Mouse (Mus musculus) frontal cortex, postnatal 14 days (tissue): ENCODE results near the gene Tmem60.

Experiments
- DNase-seq, 2 experiments: peaks; one replicate each; pipeline ENCODE4 v3.0.0; 2022; ENCODE audit warnings: low spot score in 2 of 2

Tmem60 gene

DNA sequence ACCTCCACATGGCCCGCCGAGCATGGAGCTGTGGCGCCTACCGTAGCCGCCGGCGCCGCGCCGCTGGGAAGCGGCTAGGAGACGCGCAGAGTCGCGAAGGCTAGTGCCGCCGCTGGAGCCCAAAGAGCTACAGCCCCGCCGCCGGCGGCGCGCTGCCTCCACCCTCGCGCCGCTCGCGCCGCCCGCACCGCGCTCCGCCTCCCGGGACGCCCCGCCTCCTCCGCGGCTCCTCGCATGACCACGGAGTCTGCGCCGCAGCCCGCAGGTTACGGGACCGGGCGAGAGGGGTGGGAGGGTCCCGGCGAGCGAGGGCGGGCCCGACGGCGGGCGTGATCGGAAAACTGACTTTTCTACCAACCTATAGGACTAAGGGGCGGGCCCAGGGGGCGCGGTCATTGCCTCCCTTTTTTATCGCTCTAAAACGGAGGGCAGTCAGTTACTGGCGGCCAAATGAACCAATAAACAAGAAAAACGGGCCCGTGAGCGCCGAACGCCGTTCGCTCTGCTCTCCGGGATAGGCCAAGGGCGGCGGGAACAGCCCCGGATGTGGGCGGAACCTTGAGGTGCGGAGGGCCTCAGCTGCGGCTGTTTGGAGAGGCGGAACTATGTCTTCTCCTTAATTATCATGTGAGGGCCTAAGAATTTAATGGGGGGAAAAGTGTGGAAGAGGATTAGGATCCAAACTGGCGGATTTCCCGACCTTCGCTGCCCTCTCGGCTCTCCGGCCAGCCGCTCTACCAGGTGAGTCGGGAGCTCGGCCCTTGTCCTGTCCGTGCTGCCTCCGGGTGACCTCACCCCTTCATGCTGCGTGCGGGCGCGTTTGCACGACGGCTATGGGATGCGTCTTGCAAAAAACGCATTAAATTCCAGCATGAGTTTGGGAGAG, at the start of gene Tmem60, which contains the start of gene Phtf2:
Tmem60 (plus strand) TSS at position 277 of the 886 bp plus-strand sequence.
Phtf2 (minus strand) TSS at position 210 of the 886 bp plus-strand sequence.
- DNase-seq, result peak; percentile 97 to 98

DNA sequence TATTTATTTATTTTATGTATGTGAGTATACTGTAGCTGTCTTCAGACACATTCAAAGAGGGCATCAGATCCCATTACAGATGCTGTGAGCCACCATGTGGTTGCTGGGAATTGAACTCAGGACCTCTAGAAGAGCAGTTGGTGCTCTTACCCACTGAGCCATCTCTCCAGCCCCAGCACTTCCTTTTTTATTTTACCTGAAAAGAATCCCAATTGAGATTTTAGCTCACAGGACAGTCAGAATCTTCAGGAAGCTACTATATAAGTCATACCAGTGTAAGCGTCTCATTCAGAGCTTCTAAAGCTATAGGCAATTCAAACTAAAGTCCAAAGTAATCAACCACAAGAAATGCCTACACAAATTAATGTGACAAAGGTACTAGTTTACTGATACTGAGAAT, 47.6 kb upstream of the Tmem60 start:
- DNase-seq, result no peak

DNA sequence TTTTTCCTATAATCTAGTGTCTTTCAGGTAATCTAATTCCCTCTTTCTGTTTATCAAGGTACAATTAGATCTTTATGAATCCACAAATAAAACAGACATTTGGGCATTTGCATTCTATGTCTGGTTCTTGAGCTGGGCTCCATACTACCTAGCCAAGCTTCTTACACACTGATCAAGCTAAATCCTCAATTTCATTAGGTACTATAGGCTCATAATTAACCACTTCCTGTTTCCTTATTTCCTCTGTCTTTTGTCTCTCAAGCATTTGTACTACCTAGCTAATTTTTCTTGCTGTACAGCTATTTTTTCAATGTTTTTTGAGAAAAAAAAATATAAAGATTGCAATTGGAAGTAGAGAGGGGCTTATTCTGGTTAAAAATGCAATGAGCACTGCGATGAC, 44.9 kb upstream of the Tmem60 start:
- no peak for DNase-seq

DNA sequence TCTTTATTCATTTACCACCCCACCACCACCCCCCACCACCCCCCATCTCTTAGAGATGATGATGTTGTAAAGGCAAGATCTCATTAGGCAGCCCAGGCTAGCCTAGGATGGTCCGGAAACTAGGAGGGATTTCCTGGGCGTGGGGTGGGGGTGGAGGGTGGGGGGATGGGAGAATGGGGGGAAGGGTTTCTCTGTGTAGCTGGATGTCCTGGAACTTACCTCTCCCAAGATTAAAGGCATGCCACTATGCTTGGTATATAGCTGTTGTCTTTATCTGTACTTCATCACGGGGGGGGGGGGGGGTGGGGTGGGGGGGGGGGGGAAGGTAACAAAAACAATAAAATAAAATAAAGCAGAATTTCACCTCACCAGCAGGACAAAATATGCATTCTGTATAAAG, 38.6 kb upstream of the Tmem60 start:
- no peak for DNase-seq

DNA sequence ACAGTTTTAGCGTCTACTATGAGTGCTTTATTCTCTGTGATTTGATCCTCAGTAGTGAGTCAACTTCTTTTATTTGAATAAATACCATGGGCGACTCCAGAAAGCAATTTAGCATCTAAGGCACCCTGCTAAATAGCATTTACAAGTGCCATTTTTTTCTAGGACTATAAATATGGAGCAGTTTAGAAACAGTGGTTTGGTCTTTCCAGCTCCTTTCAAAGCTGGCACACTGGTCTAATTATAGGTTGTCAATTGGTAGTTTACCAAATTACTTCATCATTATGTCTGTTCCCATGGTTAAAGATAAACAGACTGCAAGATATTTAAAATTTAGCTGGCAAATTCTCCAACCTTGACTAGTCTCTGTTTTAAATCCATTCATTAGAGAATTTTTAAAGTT, 38.2 kb upstream of the Tmem60 start:
- DNase-seq, result no peak

DNA sequence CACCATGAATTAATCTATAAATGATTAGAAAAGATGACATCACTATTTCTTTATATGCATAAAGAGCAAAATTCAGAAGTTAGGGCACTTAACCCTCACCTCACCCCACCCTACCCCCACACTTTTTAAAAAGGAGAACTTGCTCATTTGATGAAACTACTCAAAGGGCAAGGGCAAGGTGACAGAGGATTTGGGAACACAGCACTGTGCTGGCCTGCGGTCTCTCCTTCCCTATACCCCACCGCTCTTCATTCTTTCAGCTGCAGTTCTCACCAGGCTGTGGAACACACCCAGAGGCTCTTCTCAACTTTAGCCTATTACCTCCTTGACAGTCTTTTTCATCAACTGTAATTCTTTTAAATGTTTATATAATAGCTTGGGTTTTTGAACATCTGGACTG, 35.0 kb upstream of the Tmem60 start:
- no peak for DNase-seq

DNA sequence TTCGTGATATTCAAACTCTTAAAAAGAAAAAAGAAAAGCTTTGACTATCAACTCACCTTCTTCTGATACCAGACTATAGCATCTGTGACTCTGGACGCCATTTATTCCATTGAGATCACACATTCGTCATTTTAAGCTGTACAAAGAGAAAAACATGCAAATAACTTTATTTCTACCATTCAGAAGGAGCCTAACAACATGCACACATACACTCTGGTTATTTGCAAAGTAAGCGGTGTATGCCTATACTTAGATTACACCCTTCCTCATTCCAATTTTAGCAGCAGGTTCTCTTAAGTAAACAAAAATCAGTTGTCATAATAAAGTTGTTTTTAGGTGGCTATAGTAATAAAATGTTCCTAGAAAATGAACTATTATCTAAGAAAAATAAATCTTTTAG, 26.9 kb upstream of the Tmem60 start:
- DNase-seq, result no peak

DNA sequence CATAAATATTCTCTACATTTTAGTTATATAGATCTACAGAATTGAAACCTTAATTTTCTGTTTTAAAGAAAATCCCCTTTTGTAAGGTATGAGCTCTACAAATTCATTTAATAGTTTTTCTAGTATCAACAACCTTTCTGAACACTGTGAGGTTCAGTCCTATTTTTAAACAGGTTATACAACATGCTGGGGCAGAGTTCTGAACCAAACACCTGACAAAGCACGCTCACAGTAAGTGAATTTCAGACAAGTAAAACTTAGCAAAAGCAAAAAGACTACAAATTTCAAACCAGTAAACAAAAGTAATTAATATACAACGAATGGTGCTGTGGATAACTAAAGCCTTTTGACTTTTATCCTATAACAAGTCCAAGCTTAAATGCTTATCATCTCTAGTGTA, 23.6 kb upstream of the Tmem60 start:
- no peak for DNase-seq

DNA sequence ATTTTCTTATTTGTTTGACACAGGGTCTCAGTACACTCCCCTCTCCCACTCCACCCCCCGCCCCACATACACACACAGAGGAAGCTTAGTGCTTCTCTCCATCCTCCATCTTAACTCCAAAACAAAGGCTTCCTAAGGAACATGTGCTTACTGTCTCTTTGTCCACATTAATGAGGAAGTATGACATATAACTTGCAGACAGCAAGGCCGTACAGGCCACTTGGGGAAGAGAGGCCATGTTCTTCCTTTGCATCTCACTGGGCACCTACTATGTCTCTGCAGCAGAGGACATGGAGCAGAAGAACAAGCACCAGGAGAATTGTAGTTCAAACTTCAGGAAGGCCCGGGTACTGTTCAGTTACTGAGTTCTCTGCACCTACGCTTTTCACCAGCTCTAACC, 21.4 kb upstream of the Tmem60 start:
- no peak for DNase-seq

DNA sequence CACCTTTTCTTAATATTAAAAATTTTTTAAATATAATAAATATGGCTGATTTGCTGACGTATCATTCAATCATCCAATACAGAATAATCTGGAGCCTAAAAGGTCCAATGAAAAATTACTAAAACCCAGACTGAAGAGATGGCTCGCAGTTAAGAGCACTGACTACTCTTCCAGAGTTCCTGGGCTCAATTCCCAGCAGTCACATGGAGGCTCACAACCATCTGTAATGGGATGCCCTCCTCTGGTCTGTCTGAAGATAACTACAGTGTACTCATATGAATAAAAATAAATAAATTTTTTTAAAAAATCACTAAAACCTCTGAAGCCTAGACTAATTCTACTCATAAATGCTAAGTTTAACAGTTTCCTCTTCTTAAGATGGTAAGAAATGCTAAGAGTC, 20.1 kb upstream of the Tmem60 start:
- no peak for DNase-seq

DNA sequence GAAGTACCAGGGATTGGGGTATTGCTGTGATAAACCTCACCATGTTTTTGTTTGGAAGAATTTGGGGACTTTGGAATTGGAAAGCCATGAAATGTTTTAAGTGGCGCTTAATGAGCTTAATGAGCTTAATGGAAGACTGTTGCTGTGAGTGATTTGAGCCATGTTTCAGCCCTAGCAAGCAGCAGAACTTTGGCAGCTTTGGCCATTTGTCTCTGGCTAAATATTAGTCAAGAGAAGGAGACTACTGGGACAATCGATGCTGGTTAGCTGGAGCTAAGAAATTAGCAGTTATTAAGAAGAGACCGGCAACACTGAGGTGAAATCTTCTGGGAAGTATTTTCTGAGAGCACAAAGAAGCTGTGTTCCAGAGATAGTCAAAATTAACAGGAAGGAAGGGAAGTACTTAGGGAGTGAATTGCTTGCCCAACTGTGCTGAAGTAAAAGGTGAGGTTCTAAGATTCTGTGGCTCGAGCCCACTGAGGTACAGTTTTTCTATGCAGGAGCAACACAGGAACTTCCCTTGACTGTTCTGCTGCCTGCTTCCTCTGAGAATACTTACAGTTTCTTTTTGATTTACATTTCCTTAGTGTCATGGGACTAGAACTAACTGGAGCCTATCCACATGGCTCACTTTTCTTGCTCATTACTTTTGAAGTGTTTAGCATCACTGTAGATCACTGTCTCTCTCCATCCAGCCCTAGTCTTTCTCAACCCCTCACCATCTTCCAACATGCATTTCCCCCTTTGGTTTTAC, 17.6 kb upstream of the Tmem60 start:
- DNase-seq, result no peak

DNA sequence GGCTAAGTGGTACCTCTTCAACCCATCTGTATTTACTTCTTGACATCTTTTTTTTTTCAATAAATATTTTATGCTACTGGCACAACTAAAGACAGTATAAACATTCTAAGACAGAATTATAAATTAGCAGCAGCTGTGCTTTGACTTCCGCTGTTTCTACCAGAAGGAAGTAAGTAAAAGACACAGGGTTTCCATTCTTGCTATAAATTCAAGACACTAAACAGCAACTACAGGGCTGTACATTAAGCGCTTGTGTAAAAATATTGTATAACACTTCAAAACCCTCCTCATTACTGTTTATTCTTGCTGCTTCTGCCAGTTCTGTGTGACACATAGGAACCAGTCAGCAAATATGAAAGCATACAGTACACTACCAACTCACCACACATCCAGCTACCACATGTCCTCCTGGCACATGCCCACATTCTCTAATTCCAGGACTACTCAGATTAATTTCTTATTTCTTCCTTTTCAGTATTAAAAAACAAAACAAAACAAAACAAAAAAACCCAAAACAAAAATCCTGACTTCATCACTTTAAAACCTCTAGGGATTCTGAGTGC, 16.7 kb upstream of the Tmem60 start:
- DNase-seq, result no peak

DNA sequence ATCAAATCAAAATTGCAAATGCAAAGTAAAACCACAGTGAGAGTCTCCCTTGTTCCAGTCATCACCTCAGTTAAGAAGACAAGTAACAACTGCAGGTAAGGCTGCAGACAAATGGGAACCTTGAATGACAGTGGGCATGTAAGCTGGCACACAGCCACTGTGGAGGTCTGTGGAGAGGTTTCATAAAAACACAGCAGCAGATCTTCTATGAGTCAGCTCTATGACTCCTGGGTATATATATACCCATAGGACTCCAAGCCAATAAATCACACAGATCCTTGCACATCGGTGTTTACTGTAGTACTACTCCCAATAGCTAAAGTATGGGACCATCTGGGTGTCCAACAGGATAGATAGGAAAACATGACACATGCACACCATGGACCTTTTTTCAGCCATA, 8.8 kb upstream of the Tmem60 start:
- DNase-seq, result no peak

DNA sequence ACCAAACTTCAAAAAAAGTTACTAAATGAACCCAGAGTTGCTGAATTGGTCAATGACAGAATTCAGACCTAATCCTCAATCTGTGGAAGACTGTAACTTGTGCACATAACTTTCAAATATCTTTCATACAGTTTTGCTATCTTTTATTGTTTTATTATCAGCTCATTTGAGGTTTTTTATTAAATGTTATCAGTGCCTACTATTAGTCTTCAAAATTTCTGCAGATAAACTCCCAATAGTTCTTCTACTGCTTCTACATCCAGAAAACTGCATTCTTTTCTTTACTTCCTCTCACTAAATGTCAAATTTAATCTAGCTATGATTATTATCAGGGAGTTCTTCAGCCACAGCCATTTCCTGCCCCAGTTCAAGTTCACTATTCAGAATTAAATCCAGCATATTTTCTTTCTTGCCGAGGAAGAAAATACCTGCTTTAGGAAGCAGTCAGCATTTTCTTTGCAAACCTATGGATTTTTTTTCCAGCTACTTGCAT, 5.0 kb upstream of the Tmem60 start:
- no peak for DNase-seq

DNA sequence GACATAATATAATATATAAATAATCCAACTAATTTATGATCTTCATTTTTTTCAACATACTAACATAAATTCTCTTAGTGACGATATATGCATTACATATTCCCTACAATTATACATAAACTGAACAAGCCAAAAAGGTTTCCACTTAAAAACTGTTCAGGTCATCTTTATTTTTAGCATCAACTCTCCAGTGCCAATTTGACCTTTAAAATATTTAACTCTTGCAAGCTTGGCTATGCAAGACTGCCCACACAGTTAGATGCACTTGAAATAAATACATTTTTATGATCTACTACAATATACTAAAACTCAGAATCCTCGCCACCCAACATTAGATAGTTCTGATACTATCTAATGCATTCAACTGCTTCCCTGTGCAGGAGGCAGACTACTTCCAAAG, 1.6 kb upstream of the Tmem60 start:
- no peak for DNase-seq

DNA sequence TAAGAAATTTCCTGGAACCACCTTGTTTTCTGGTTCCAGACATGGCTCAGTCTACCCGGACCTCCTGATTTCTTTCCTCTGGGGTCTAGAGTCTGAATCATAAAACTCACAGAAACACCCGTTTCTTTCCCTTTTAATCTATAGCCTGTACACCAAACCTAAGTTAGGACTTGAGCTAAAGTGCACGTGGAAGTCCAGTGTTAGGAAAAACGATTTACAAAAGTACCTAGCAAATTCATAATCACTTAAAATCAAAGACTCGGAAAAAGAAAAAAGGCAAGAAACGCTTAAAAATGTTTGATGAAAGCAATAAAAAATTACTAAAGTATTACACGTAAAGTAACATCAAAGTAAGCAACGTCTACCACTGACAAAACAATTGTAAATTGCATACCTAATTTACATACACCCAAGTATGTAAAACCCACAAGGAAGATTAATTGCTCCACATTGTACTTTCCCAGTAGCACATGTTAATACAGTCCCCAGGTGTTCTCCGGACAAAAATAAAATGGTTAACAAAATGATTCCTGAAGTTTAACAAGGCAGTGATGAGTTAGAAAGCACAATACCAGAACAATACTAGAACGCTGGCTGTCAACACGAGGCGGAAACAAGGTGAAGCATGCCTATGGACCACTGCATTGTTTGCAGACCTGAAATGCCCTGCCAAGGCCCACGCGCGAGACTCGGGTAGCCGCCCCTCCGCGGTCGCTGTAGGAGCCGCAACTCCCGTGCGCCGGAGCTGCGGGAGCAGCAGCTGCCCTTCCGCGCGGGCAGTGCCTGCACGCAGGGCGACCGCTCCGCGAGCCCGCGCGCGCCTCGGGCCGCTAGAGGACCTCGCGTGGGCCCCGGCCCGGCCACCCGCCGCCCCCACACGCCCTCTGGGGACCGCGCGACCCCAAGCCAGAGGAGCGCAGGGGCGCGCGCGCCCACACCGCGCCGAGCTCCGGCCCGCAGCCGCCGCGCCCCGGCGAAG, 905 bp upstream of the Tmem60 start:
- peak; percentile 21 to 34 for DNase-seq

DNA sequence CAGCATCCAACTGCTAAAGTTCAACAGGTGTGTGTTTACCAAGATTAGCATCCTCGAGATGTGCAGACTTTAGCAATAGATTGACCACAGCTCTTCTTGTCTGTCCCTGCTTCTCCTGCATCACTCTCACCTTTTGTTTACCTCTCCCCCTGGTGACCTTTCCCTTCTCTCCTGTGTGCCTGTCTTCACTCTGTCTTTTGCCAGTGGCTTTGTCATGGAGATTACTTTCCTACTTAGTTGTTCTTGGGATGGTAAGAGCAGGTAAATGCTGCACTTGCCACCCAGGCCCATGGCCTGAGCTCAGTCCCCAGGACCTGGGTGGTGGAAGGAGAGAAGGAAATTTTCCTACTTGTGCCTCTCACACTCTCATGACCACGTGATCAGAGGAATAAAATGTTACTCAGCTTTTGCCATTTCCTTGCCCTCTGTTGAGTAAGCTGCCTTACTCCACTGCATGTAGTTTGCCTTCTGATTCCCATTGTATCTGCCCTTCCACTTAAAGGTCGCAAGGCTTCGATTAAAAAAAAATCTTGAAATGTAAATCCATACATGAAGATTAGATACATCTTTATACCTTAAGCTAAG, 2.1 kb downstream of the Tmem60 start:
- DNase-seq, result no peak

DNA sequence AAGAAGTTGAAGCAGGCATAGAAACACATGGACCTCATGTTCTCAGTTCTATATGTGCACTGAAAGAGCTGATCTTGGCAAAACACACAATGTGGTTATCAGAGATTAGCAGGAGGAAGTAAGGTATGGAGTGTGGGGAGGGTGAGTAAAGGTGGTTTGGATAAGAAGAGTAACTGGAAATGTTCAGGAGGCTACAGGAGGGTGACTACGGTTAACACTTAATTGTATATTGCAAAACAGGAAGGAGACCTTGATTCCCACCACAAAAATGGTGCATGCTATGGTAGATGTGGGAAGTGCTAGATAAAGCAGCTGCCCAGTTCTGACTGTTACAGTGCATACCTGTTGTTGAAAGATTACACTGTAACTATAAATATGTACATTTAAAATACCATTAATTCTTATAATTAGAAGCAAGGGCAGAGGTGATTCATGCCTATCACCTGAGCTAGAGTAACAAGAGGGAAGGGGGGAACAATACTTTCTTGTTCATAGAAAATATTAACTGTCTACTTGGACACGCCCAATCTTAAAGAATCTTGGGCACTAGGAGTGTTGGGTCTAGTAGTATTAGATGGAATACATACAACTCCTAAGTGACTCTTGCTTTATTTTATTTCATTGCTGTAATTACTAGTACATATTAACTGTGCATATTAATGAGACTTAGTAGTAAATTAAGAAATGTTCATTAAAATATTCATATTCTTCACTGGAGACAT, 15.6 kb downstream of the Tmem60 start:
- no peak for DNase-seq

DNA sequence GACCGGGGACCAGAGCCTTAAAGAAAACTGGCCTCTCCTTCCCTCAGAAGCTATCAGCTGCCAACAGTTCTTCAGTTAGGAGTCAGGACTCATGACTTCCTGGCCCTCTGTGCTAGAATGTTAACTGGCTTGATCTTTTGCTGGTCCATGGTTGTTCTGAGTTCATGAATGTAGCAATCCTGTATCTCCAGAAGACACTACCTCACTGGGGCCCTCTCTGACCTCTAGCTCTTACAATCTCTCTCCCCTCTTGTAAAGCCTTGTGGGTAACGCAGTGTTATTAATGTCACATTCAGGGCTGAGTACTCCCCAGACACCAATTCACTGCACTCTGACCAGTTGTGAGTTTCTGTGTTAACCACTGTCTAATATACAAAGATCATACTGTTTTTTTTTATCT, 22.7 kb downstream of the Tmem60 start:
- no peak for DNase-seq

DNA sequence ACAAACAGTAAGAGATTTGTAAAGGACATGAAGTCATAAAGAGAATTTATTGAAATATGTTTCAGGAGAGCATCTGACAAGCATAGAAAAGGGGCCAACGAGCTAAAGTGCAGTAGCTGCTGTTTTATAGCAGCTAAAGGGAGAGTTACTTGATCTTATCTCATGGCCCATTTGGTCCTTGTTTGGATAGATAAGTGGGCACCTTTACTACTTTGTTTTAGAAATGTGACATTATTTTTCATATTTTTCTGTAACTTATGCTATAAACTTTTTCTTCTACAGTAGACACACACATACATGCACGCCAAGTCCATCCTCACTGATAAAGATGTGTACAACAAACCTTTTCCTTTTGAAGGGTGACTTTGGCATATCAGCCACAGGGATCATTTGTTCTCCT, 23.4 kb downstream of the Tmem60 start:
- no peak for DNase-seq
